Mouse (Mus musculus): Measurements from ENCODE around the gene Muc5ac. TPM values are rescaled to one million over a fixed set of nuclear protein-coding genes. Genes with fewer than 3 reads are reported as not detected.

The Muc5ac gene
- total RNA-seq, 2 experiments from 2014 or later = not detected

- no peak for DNase-seq
Observed at GRCm38 (mm10) chr7:141835941-141836340, 47.2 kb downstream of the Muc5ac start.

DNA sequence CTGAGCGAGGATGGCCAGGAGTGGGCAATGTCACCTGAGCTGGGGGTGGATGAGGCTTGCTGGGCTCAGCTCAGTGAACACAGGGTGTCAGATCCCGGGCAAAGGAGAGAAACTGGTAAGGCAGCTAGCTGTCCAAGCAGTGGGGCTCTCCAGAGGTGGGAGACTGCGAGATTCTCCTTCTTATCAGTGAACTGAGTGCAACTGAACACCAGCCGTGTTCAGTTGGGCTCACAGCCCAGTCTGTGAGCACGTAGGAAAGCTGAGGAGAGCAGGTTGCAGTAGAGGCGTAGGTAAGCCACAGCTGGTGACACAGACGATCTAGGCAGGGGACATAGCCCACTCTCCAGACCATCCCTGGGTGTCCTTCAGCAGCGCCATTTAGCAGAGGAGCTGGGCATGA is 47.7 kb downstream of the Muc5ac start:
- DNase-seq = no peak

DNA sequence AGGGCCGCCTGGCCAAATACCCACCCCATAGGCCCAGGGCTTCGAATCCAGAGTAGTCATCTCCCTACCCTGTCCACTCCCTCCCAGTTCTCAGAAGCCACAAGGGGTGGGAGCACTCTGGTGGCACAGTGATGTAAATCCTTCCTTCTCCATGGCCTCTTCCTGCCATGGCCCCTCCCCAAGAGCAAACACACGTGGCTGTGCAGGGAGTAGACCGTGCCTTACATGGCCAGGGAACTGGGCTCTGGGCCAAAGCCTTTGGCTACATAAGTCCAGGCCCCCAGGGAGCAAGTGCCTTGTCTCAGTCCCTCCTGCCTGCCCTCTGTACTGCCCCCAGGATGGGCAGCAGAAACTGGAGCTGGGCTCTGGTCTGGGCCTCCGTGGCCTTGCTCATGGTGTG is 50.0 kb downstream of the Muc5ac start, which contains the start of gene Muc5b:
Gene Muc5b, plus strand, starts transcription at position 292 of the 400 bp plus-strand sequence.
- DNase-seq = no peak

DNA sequence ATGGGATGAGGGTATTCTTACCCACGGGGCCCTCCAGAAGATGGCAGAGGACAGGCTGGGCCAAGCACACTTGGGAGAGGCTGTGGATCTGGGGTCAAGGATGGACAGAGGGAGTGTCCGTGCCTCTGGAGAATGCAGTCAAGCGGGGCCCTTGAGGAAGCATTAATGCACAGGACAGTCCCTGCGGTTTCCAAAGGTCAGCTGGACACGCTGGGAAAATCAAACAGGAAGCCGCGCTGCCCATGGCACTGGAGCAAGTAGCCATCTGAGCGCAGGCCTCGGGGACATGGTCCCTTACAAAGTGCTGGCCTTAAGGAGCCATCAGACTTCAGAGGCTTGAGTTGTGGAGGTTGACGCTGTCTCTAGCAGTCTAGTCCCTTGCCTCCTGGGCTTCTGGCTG is 51.6 kb downstream of the Muc5ac start:
- no peak for DNase-seq

DNA sequence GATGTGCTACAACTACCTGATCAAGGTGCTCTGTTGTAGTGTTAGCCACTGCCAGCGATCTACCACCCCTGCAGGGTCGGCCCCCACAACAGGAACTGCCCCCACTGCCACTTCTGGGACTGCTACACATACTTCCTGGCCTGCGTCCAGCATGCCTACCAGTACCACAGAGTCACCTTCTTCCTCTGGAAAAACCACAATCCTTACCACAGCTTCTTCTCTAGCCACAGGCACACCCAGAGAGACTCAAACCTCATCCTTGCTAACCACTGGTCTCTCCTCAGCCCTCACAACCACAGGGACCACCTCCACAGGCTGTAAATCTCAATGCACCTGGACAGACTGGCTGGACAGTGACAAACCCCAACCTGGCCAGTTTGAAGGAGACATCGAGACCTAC is 72.3 kb downstream of the Muc5ac start:
- no peak for DNase-seq

Other genes with a start within 250 kb of the Muc5ac start
- 10 to 100 TPM; 73.0 to 73.3 TPM for gene Chid1, start 249.1 kb upstream of the Muc5ac start, total RNA-seq (2021)
- 100 to 1,000 TPM; 231 to 245 TPM for gene Ap2a2, start 226.8 kb upstream of the Muc5ac start, total RNA-seq (2021)
- not detected for gene Muc6, start 133.7 kb upstream of the Muc5ac start, total RNA-seq (2021)
- gene Muc2, start 98.6 kb upstream of the Muc5ac start, total RNA-seq (2021) = 1 to 10 TPM in 1 of 2 experiments, not detected in 1; 2.1 TPM
- not detected for gene Muc5b, start 50.1 kb downstream of the Muc5ac start, total RNA-seq (2021)
- gene Tollip, start 129.5 kb downstream of the Muc5ac start, total RNA-seq (2021) = 100 to 1,000 TPM; 121 to 127 TPM
- 100 to 1,000 TPM; 163 to 178 TPM for gene Brsk2, start 160.8 kb downstream of the Muc5ac start, total RNA-seq (2021)

All from layer of hippocampus, postnatal 36 days (tissue).